Mouse (Mus musculus) bone marrow, adult 2 months (tissue): Measurements from ENCODE around the gene Lyg2.

Source experiments
- CTCF ChIP-seq: fragments of 200-500 bp; IDR thresholded peaks from 2 replicates; pipeline ENCODE4 v1.5.1; 2011; ENCODE audit warnings: low read length, control low read depth; ENCODE audit not compliant: control insufficient read depth, insufficient read depth
- POLR2A ChIP-seq: fragments of 200-500 bp; IDR thresholded peaks from 2 replicates; pipeline ENCODE4 v1.6.1; 2011; ENCODE audit warnings: low read depth, mild to moderate bottlenecking, control low read depth, low read length, borderline replicate concordance; ENCODE audit not compliant: control insufficient read depth

- TF ChIP-seq POLR2A: no peak
- no peak for TF ChIP-seq CTCF
Observed at GRCm38 (mm10) chr1:37922536-37922935, 6.2 kb upstream of the Lyg2 start.
